21 mouse cellular contexts compared by ENCODE assay signal in genomic region chr3:137836543-137836942, GRCm38 (mm10). TPM values are rescaled to one million over a fixed set of nuclear protein-coding genes. Genes with fewer than 3 reads are reported as not detected.
DNase-seq lines count a peak whose midpoint lies in the region; ATAC-seq and TF ChIP-seq lines count a peak whose summit lies in the region.
"Had no signal": no experiment of that assay in that cellular context is flagged by ENCODE, and none has a peak within 500 bp of the region (broad histone marks: within the 10 kb centered on the region; RNA-seq: fewer than 3 reads in every experiment).

No protein-coding gene starts in this region.

- H3K36me3 ChIP-seq in forebrain, embryonic 11.5 days (ENCODE audit: control insufficient read depth, insufficient read depth, low read length): no peaks in the 10 kb centered on the region
- H3K36me3 ChIP-seq in forebrain, postnatal 0 days (ENCODE audit: insufficient read depth): no peaks in the 10 kb centered on the region
- H3K36me3 ChIP-seq in heart, embryonic 10.5 days: no peaks in the 10 kb centered on the region
- no peaks in the 10 kb centered on the region for H3K36me3 ChIP-seq in ES-Bruce4 (ENCODE audit: control insufficient read depth, insufficient read depth, low read length, poor library complexity, severe bottlenecking)
- H3K36me3 ChIP-seq in heart, postnatal 0 days (replicated peaks; ENCODE audit: control insufficient read depth, insufficient read depth, low read length): no peaks in the 10 kb centered on the region
- H3K36me3 ChIP-seq: embryonic facial prominence, embryonic 12.5 days; hindbrain, embryonic 12.5 days had no signal

- 65% methylated on average over 1 of the region's 1 CpGs for WGBS in forebrain, embryonic 11.5 days
- 34% methylated on average over 1 of the region's 1 CpGs for WGBS in forebrain, postnatal 0 days
- 88% methylated on average over 1 of the region's 1 CpGs for WGBS in heart, embryonic 10.5 days
- WGBS in heart, postnatal 0 days: 55% methylated on average over 1 of the region's 1 CpGs

- DNase-seq in forebrain, embryonic 11.5 days (ENCODE audit: low spot score): no peak
- no peak for DNase-seq in forebrain, postnatal 0 days
- DNase-seq in heart, embryonic 10.5 days (ENCODE audit: low spot score): no peak
- DNase-seq in heart, postnatal 4 days: no peak
- DNase-seq in heart, postnatal 0 days (ENCODE audit: low spot score): peak; percentile 57
- DNase-seq in left cerebral cortex, adult 18-20 months (ENCODE audit: low spot score in 2 of 2): no peak
- DNase-seq: adrenal gland, postnatal 10 days; B cell, adult 2 months; cerebellum, adult 11-12 months; cerebellum, adult 9-10 months; cerebellum, postnatal 25 days; gastrocnemius, postnatal 36 days; kidney, adult 8-10 months had no signal

- TF ChIP-seq CTCF in forebrain, postnatal 0 days (IDR thresholded peaks at IDR 0.05; ENCODE audit: low read depth): no peak
- no peak for TF ChIP-seq CTCF in ES-Bruce4 (IDR thresholded peaks at IDR 0.05; ENCODE audit: low read depth, low read length)
- no peak for TF ChIP-seq CTCF in heart, postnatal 0 days (IDR thresholded peaks at IDR 0.05; ENCODE audit: low read depth)

- no peak overlapping the region for H3K9ac ChIP-seq in forebrain, embryonic 11.5 days (ENCODE audit: low read length)
- H3K9ac ChIP-seq in forebrain, postnatal 0 days: no peak overlapping the region
- no peak overlapping the region for H3K9ac ChIP-seq in ES-Bruce4 (ENCODE audit: low read depth, poor library complexity, severe bottlenecking)
- no peak overlapping the region for H3K9ac ChIP-seq in heart, postnatal 0 days (replicated peaks; ENCODE audit: low read depth, low read length)
- H3K9ac ChIP-seq: embryonic facial prominence, embryonic 12.5 days; forebrain, embryonic 13.5 days; hindbrain, embryonic 12.5 days had no signal

- no peaks in the 10 kb centered on the region for H3K4me1 ChIP-seq in forebrain, embryonic 11.5 days (replicated peaks; ENCODE audit: control insufficient read depth, insufficient read depth, low read length)
- no peaks in the 10 kb centered on the region for H3K4me1 ChIP-seq in forebrain, postnatal 0 days (ENCODE audit: insufficient read depth)
- no peaks in the 10 kb centered on the region; the same call in 1 of the 2 replicates for H3K4me1 ChIP-seq in heart, embryonic 10.5 days
- peaks cover 2% of the 10 kb centered on the region for H3K4me1 ChIP-seq in ES-Bruce4 (ENCODE audit: control insufficient read depth, insufficient read depth, low read length)
- no peaks in the 10 kb centered on the region for H3K4me1 ChIP-seq in heart, postnatal 0 days (ENCODE audit: control insufficient read depth, insufficient read depth)
- H3K4me1 ChIP-seq: embryonic facial prominence, embryonic 12.5 days; hindbrain, embryonic 12.5 days had no signal

- ATAC-seq in forebrain, embryonic 11.5 days (replicated peaks; ENCODE audit: low FRiP score): 0 out of 2 replicates have a peak, but pooled peaks have one; percentile 15
- no peak for ATAC-seq in forebrain, postnatal 0 days
- ATAC-seq in heart, postnatal 0 days (ENCODE audit: insufficient read depth, low read depth): no peak
- ATAC-seq: CD4-positive, CD25-positive, alpha-beta regulatory T cell, adult 4 months; forebrain, embryonic 13.5 days; hindbrain, embryonic 16.5 days; inflammation-experienced regulatory T-cells, adult 6 months; intestine, postnatal 0 days had no signal

- H3K4me2 ChIP-seq in forebrain, embryonic 11.5 days (ENCODE audit: low read depth, low read length, severe bottlenecking): no peak overlapping the region
- H3K4me2 ChIP-seq in forebrain, postnatal 0 days (ENCODE audit: low read depth): no peak overlapping the region
- no peak overlapping the region for H3K4me2 ChIP-seq in heart, postnatal 0 days (ENCODE audit: low read depth, low read length)
- H3K4me2 ChIP-seq: embryonic facial prominence, embryonic 12.5 days; forebrain, embryonic 13.5 days; hindbrain, embryonic 12.5 days had no signal

- TF ChIP-seq EP300 in ES-Bruce4 (IDR thresholded peaks at IDR 0.05; ENCODE audit: insufficient read depth, low read depth, low read length): no peak
- no peak for TF ChIP-seq EP300 in heart, postnatal 0 days (IDR thresholded peaks at IDR 0.05; ENCODE audit: low read depth)

- no peaks in the 10 kb centered on the region for H3K27me3 ChIP-seq in forebrain, embryonic 11.5 days (ENCODE audit: control insufficient read depth, insufficient read depth, low read length)
- no peaks in the 10 kb centered on the region for H3K27me3 ChIP-seq in forebrain, postnatal 0 days (ENCODE audit: insufficient read depth, low read length)
- no peaks in the 10 kb centered on the region for H3K27me3 ChIP-seq in heart, embryonic 10.5 days (ENCODE audit: insufficient read depth, poor library complexity, severe bottlenecking)
- no peaks in the 10 kb centered on the region for H3K27me3 ChIP-seq in ES-Bruce4 (ENCODE audit: control insufficient read depth, insufficient read depth, low read length, poor library complexity, severe bottlenecking)
- no peaks in the 10 kb centered on the region for H3K27me3 ChIP-seq in heart, postnatal 0 days (ENCODE audit: control insufficient read depth, insufficient read depth, low read length)
- H3K27me3 ChIP-seq: embryonic facial prominence, embryonic 12.5 days; forebrain, embryonic 13.5 days; hindbrain, embryonic 12.5 days had no signal

- no peak for TF ChIP-seq POLR2A in ES-Bruce4 (IDR thresholded peaks at IDR 0.05; ENCODE audit: insufficient read depth, low read length)

- no peak overlapping the region for H3K4me3 ChIP-seq in forebrain, embryonic 11.5 days (ENCODE audit: low read depth, low read length)
- H3K4me3 ChIP-seq in forebrain, postnatal 0 days (ENCODE audit: low read depth, low read length): no peak overlapping the region
- H3K4me3 ChIP-seq in heart, embryonic 10.5 days: no peak overlapping the region
- no peak overlapping the region for H3K4me3 ChIP-seq in ES-Bruce4 (ENCODE audit: low read depth, low read length)
- no peak overlapping the region for H3K4me3 ChIP-seq in heart, postnatal 0 days (ENCODE audit: low read depth, low read length)
- H3K4me3 ChIP-seq: embryonic facial prominence, embryonic 12.5 days; forebrain, embryonic 13.5 days; hindbrain, embryonic 12.5 days had no signal

- no peaks in the 10 kb centered on the region for H3K9me3 ChIP-seq in forebrain, embryonic 11.5 days (ENCODE audit: control insufficient read depth, low read length)
- H3K9me3 ChIP-seq in forebrain, postnatal 0 days (ENCODE audit: low read length): no peaks in the 10 kb centered on the region
- H3K9me3 ChIP-seq in heart, embryonic 10.5 days: no peaks in the 10 kb centered on the region
- no peaks in the 10 kb centered on the region; the same call in 1 of the 2 replicates for H3K9me3 ChIP-seq in ES-Bruce4 (replicated peaks; ENCODE audit: control insufficient read depth, insufficient read depth, low read length, poor library complexity, severe bottlenecking)
- no peaks in the 10 kb centered on the region for H3K9me3 ChIP-seq in heart, postnatal 0 days (replicated peaks; ENCODE audit: control insufficient read depth, low read length)
- H3K9me3 ChIP-seq: embryonic facial prominence, embryonic 12.5 days; forebrain, embryonic 13.5 days; hindbrain, embryonic 12.5 days had no signal

- H3K27ac ChIP-seq in forebrain, embryonic 11.5 days (ENCODE audit: low read depth, low read length): no peak overlapping the region
- H3K27ac ChIP-seq in forebrain, postnatal 0 days (ENCODE audit: low read depth, low read length): no peak overlapping the region
- H3K27ac ChIP-seq in heart, embryonic 10.5 days: peak overlapping the region; percentile 56; the same call in 1 of the 2 replicates
- peak overlapping the region; percentile 96 for H3K27ac ChIP-seq in ES-Bruce4 (ENCODE audit: insufficient read depth, low read length)
- 0 out of 2 replicates have a peak overlapping the region, but pooled peaks have one; percentile 11 for H3K27ac ChIP-seq in heart, postnatal 0 days (ENCODE audit: low read depth)
- H3K27ac ChIP-seq: embryonic facial prominence, embryonic 12.5 days; forebrain, embryonic 13.5 days; hindbrain, embryonic 12.5 days had no signal

RNA-seq across cellular contexts. Expression of gene H2afz, which starts 27.7 kb away (rescaled TPM):
- 3,092 and 3,427 TPM in 2 replicates for polyA plus RNA-seq in forebrain, embryonic 11.5 days (2014; fragmentation: Nextera tagmentation; extraction: Ambion mirVana)
- 485 and 592 TPM in 2 replicates for total RNA-seq in forebrain, postnatal 0 days (2014; rRNA removed)
- 728 and 896 TPM in 2 replicates for polyA plus RNA-seq in forebrain, postnatal 0 days (2015; fragmentation: Nextera tagmentation; extraction: Ambion mirVana)
- 1,437 and 1,931 TPM in 2 replicates for polyA plus RNA-seq in heart, embryonic 10.5 days (2016; fragmentation: Nextera tagmentation; extraction: Ambion mirVana)
- 100 to 1,000 TPM; 306 to 315 TPM for total RNA-seq in heart, postnatal 4 days (2021)
- polyA plus RNA-seq in ES-Bruce4 (2011; ENCODE audit: insufficient read depth, insufficient read length, low read depth, missing spikeins): 629 and 682 TPM in 2 replicates
- total RNA-seq in heart, postnatal 0 days (2014; rRNA removed; ENCODE audit: low replicate concordance): 541 and 680 TPM in 2 replicates
- 517 and 550 TPM in 2 replicates for polyA plus RNA-seq in heart, postnatal 0 days (2015; fragmentation: Nextera tagmentation; extraction: Ambion mirVana)
- 100 to 1,000 TPM; 196 to 220 TPM for total RNA-seq in left cerebral cortex, adult 18-20 months (2021)

RNA-seq across cellular contexts. Expression of gene Dnajb14, which starts 30.9 kb away (rescaled TPM):
- polyA plus RNA-seq in forebrain, embryonic 11.5 days (2014; fragmentation: Nextera tagmentation; extraction: Ambion mirVana): 10.7 and 11.2 TPM in 2 replicates
- 16.5 and 19.2 TPM in 2 replicates for total RNA-seq in forebrain, postnatal 0 days (2014; rRNA removed)
- 6.5 and 14.9 TPM in 2 replicates for polyA plus RNA-seq in forebrain, postnatal 0 days (2015; fragmentation: Nextera tagmentation; extraction: Ambion mirVana)
- 11.1 and 12.9 TPM in 2 replicates for polyA plus RNA-seq in heart, embryonic 10.5 days (2016; fragmentation: Nextera tagmentation; extraction: Ambion mirVana)
- 10 to 100 TPM; 10.6 to 11.8 TPM for total RNA-seq in heart, postnatal 4 days (2021)
- 9.3 and 10.5 TPM in 2 replicates for polyA plus RNA-seq in ES-Bruce4 (2011; ENCODE audit: insufficient read depth, insufficient read length, low read depth, missing spikeins)
- total RNA-seq in heart, postnatal 0 days (2014; rRNA removed; ENCODE audit: low replicate concordance): 4.0 and 5.1 TPM in 2 replicates
- 7.4 and 8.6 TPM in 2 replicates for polyA plus RNA-seq in heart, postnatal 0 days (2015; fragmentation: Nextera tagmentation; extraction: Ambion mirVana)
- 10 to 100 TPM; 46.0 to 46.1 TPM for total RNA-seq in left cerebral cortex, adult 18-20 months (2021)

Comparison
In these comparisons a context has a peak if more than half of its experiments do, and no peak if none do; other contexts are left out.
1. H3K27ac ChIP-seq: peak in heart, embryonic 10.5 days (single experiment), ES-Bruce4 (single experiment) and heart, postnatal 0 days (single experiment); none in forebrain, embryonic 11.5 days (single experiment) and forebrain, postnatal 0 days (single experiment).